Mouse (Mus musculus) lung, embryonic 15.5 days (tissue): ENCODE data around the gene Kmt2a. TPM values are rescaled to one million over a fixed set of nuclear protein-coding genes. Genes with fewer than 3 reads are reported as not detected.
A peak's percentile ranks its signal among the peaks of the same experiment; 100 is the strongest.

Experiments
- ATAC-seq: fragments of 200-750 bp; cut with Nextera tagmentation; 2 replicates; pipeline ENCODE4 v1.8.0; 2017; ENCODE audit warnings: moderate number of reproducible peaks, borderline replicate concordance; ENCODE audit not compliant: low FRiP score, low TSS enrichment; ENCODE audit errors: extremely low read depth
- H3K27ac ChIP-seq: fragments of 300-500 bp; sonication (generic); 2 replicates; pipeline ENCODE4 v1.5.1; 2015; ENCODE audit warnings: moderate library complexity, mild to moderate bottlenecking, inconsistent platforms
- H3K27me3 ChIP-seq: fragments of 300-500 bp; sonication (generic); 2 replicates; pipeline ENCODE4 v1.6.1; 2015; ENCODE audit warnings: inconsistent platforms
- H3K36me3 ChIP-seq: fragments of 300-500 bp; sonication (generic); 2 replicates; pipeline ENCODE4 v1.6.1; 2015; ENCODE audit warnings: inconsistent platforms
- H3K4me1 ChIP-seq: fragments of 300-500 bp; sonication (generic); 2 replicates; pipeline ENCODE4 v1.6.1; 2015; ENCODE audit warnings: inconsistent platforms
- H3K4me2 ChIP-seq: fragments of 300-500 bp; sonication (generic); 2 replicates; pipeline ENCODE4 v1.6.1; 2015; ENCODE audit warnings: inconsistent platforms, mild to moderate bottlenecking, moderate library complexity
- H3K4me3 ChIP-seq: fragments of 300-500 bp; sonication (generic); 2 replicates; pipeline ENCODE4 v1.5.1; 2015; ENCODE audit warnings: mild to moderate bottlenecking, inconsistent platforms
- H3K9ac ChIP-seq: fragments of 300-500 bp; sonication (generic); 2 replicates; pipeline ENCODE4 v1.6.1; 2015; ENCODE audit warnings: inconsistent platforms
- H3K9me3 ChIP-seq: fragments of 300-500 bp; sonication (generic); 2 replicates; pipeline ENCODE4 v1.6.1; 2016; ENCODE audit warnings: inconsistent platforms
- WGBS: fragments of 180-500 bp; shearing (Covaris S2); methylation state at CpG from one replicate; pipeline ENCODE4 v1.1.7; 2015; 5-methylcytosine and 5-hydroxymethylcytosine counted together
- polyA plus RNA-seq: library from polyadenylated mRNA; unstranded; fragments of >200 nt; fragmentation: Nextera tagmentation; extraction: Ambion mirVana; gene quantifications from 2 replicates; pipeline ENCODE4 v1.2.1, GENCODE M21; 2015

Kmt2a gene
- polyA plus RNA-seq, 1 experiment from 2014 or later, result 15.5 TPM

- Histone ChIP-seq H3K27me3 (no peaks in the 10 kb centered on the region), H3K4me3 (no peak overlapping the region), H3K4me1 (0 out of 2 replicates have a peak, but pooled peaks cover 3% of the 10 kb centered on the region), H3K9me3 (no peaks in the 10 kb centered on the region), H3K27ac (no peak overlapping the region), H3K4me2 (no peak overlapping the region), H3K9ac (no peak overlapping the region), H3K36me3 (peaks cover 70% of the 10 kb centered on the region)
- WGBS, result 90% methylated on average over 10 of the region's 10 CpGs
- ATAC-seq, result no peak
Observed at GRCm38 (mm10) chr9:44807778-44808177, 73.3 kb downstream of the Kmt2a start.

GRCm38 (mm10) chr9:44807141-44807540, 74.0 kb downstream of the Kmt2a start:
- 0 out of 2 replicates have a peak, but pooled peaks cover 3% of the 10 kb centered on the region for H3K4me1 ChIP-seq
- WGBS, result 60% methylated on average over 5 of the region's 5 CpGs
- H3K36me3 ChIP-seq, result peaks cover 65% of the 10 kb centered on the region
- H3K9me3 ChIP-seq, result no peaks in the 10 kb centered on the region
- no peak for ATAC-seq
- H3K9ac ChIP-seq, result no peak overlapping the region
- H3K27ac ChIP-seq, result no peak overlapping the region
- no peak overlapping the region for H3K4me2 ChIP-seq
- H3K27me3 ChIP-seq, result no peaks in the 10 kb centered on the region
- H3K4me3 ChIP-seq, result no peak overlapping the region

DNA sequence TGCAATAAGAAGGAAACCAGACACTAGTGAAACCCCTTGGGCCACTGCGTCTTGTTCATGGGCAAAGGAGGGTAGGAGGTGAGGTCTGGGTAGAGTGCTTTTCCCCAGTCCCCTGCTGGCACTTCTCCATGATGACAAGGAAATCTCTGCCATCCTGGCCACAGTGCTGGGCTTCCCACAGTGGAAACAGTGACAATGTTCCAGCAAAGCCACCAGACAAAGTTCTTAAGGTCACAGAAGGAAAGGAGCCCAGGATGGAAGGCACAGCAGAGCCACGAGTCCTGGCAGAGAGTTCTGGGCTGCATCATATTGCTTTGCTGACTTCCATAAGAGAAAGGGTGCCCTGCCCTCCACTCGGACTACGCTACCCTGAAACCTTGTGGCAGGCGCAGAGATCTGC, 75.6 kb downstream of the Kmt2a start:
- peaks cover 11% of the 10 kb centered on the region for H3K27me3 ChIP-seq

DNA sequence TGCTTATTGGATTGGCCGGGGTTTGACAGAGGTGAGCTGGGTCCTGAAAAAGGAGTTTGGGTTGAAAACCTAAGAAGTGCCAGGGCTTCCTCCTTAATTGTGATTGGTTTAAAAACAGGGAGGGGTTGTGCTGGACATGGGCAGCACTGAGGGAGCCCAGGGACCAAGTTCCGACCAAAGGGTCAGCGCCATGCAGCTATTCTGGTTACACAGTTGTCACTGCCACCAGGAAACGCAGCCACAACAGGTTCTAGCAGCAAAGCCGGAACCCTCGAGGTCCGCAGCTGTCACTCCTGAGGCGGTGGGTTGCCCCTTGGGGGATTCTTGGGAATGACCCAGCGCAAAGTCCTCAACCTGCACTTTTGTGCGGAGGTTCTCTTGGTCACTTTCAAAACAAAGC, 76.4 kb downstream of the Kmt2a start:
- WGBS, result 85% methylated on average over 10 of the region's 10 CpGs
- Histone ChIP-seq H3K9me3 (no peaks in the 10 kb centered on the region), H3K27me3 (peaks cover 15% of the 10 kb centered on the region), H3K9ac (no peak overlapping the region), H3K4me1 (peaks cover 5% of the 10 kb centered on the region; the same call in 1 of the 2 replicates), H3K4me2 (no peak overlapping the region), H3K27ac (no peak overlapping the region), H3K4me3 (no peak overlapping the region), H3K36me3 (peaks cover 44% of the 10 kb centered on the region)
- ATAC-seq, result no peak

More for the DNA sequence above, 75.6 kb downstream of the Kmt2a start:
- Histone ChIP-seq H3K36me3 (peaks cover 52% of the 10 kb centered on the region), H3K4me1 (0 out of 2 replicates have a peak, but pooled peaks cover 3% of the 10 kb centered on the region), H3K9me3 (no peaks in the 10 kb centered on the region), H3K9ac (no peak overlapping the region), H3K4me2 (no peak overlapping the region), H3K27ac (no peak overlapping the region), H3K4me3 (no peak overlapping the region)
- 92% methylated on average over 5 of the region's 5 CpGs for WGBS
- no peak for ATAC-seq

DNA sequence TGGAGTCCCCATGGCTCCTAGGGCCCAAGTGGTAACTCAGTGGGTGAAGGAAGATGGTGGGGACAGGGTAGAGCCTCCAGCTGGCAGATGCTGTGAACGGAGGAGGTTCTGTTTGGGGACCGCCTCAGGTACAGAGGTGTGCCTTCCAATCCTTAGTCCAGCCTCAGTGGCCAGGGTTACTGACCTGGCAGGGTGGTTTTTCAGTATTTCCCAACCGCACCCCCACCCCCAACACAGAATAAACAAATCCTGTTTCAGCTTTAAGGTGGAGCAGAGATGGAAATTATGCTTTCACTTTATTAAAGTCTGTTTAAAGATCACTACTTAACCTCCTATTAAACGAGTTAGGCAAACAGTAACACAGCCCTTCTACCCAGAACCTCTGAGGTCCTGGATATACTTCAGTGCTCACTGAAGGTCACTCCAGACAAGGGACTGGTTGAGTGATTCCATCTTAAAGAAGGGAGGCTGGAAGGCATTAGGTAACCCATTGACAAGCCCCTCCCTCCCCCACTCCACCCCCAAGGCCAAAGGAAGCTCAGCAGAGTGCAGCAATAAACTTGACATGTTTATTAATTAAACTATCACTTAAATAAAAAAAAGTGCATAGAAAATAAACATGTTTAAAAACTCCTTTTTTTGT, 78.2 kb downstream of the Kmt2a start, which contains the start of gene Ttc36:
Ttc36 (minus strand) TSS at position 265 of the 643 bp plus-strand sequence.
- H3K27ac ChIP-seq, result no peak within 1 kb of the TSS
- WGBS, result 42% methylated on average over 4 of the region's 4 CpGs
- peaks cover 27% of the 10 kb centered on the region for H3K27me3 ChIP-seq
- no peak within 1 kb of the TSS for H3K4me3 ChIP-seq
- no peak within 1 kb of the TSS for H3K4me2 ChIP-seq
- peaks cover 26% of the 10 kb centered on the region for H3K36me3 ChIP-seq
- H3K9ac ChIP-seq, result no peak within 1 kb of the TSS
- peaks cover 16% of the 10 kb centered on the region for H3K4me1 ChIP-seq
- ATAC-seq, result no peak
- no peaks in the 10 kb centered on the region for H3K9me3 ChIP-seq

- H3K27ac ChIP-seq, result no peak overlapping the region
- no peak overlapping the region for H3K4me2 ChIP-seq
Observed at GRCm38 (mm10) chr9:44801669-44802068, 79.4 kb downstream of the Kmt2a start.

GRCm38 (mm10) chr9:44799958-44800324, 81.2 kb downstream of the Kmt2a start:
- H3K27ac ChIP-seq, result no peak overlapping the region
- no peak overlapping the region for H3K9ac ChIP-seq
- H3K4me2 ChIP-seq, result peak overlapping the region; percentile 97
- peaks cover 32% of the 10 kb centered on the region for H3K27me3 ChIP-seq
- ATAC-seq, result no peak
- peak overlapping the region; percentile 60 for H3K4me3 ChIP-seq
- H3K36me3 ChIP-seq, result peaks cover 5% of the 10 kb centered on the region
- H3K9me3 ChIP-seq, result no peaks in the 10 kb centered on the region
- 36% methylated on average over 9 of the region's 9 CpGs for WGBS
- peaks cover 16% of the 10 kb centered on the region for H3K4me1 ChIP-seq

More at GRCm38 (mm10) chr9:44801669-44802068, 79.4 kb downstream of the Kmt2a start:
- WGBS, result 72% methylated on average over 6 of the region's 6 CpGs
- H3K4me1 ChIP-seq, result peaks cover 16% of the 10 kb centered on the region
- no peak overlapping the region for H3K9ac ChIP-seq
- no peaks in the 10 kb centered on the region for H3K9me3 ChIP-seq
- H3K36me3 ChIP-seq, result peaks cover 16% of the 10 kb centered on the region
- no peak for ATAC-seq
- H3K4me3 ChIP-seq, result no peak overlapping the region
- peaks cover 32% of the 10 kb centered on the region for H3K27me3 ChIP-seq

GRCm38 (mm10) chr9:44799102-44799957, 81.8 kb downstream of the Kmt2a start, which contains the start of gene Tmem25:
Tmem25 (minus strand) TSS chr9:44799307.
- Histone ChIP-seq H3K9me3 (no peaks in the 10 kb centered on the region), H3K9ac (peak within 1 kb of the TSS; percentile 41), H3K27me3 (peaks cover 32% of the 10 kb centered on the region), H3K27ac (no peak within 1 kb of the TSS), H3K4me1 (peaks cover 16% of the 10 kb centered on the region), H3K4me3 (peak within 1 kb of the TSS; percentile 60), H3K36me3 (no peaks in the 10 kb centered on the region), H3K4me2 (peak within 1 kb of the TSS; percentile 97)
- WGBS, result under 1% methylated on average over 65 of the region's 75 CpGs
- ATAC-seq, result peak; percentile 91

- H3K27me3 ChIP-seq, result peaks cover 32% of the 10 kb centered on the region
- H3K4me1 ChIP-seq, result peaks cover 13% of the 10 kb centered on the region
- no peak overlapping the region for H3K9ac ChIP-seq
- ATAC-seq, result no peak
- no peaks in the 10 kb centered on the region for H3K9me3 ChIP-seq
- H3K36me3 ChIP-seq, result no peaks in the 10 kb centered on the region
- H3K4me2 ChIP-seq, result peak overlapping the region; percentile 97
- peak overlapping the region; percentile 60; the same call in 1 of the 2 replicates for H3K4me3 ChIP-seq
- H3K27ac ChIP-seq, result no peak overlapping the region
- WGBS, result 36% methylated on average over 7 of the region's 7 CpGs
Observed at GRCm38 (mm10) chr9:44798298-44798697, 82.8 kb downstream of the Kmt2a start.

GRCm38 (mm10) chr9:44792842-44793241, 88.3 kb downstream of the Kmt2a start:
- H3K27ac ChIP-seq, result no peak overlapping the region
- H3K36me3 ChIP-seq, result peaks cover 43% of the 10 kb centered on the region
- no peaks in the 10 kb centered on the region for H3K4me1 ChIP-seq
- peaks cover 4% of the 10 kb centered on the region for H3K27me3 ChIP-seq
- H3K9ac ChIP-seq, result no peak overlapping the region
- ATAC-seq, result no peak
- no peaks in the 10 kb centered on the region for H3K9me3 ChIP-seq
- no peak overlapping the region for H3K4me2 ChIP-seq
- 78% methylated on average over 9 of the region's 9 CpGs for WGBS
- no peak overlapping the region for H3K4me3 ChIP-seq

- peak overlapping the region; percentile 81 for H3K27ac ChIP-seq
- H3K36me3 ChIP-seq, result peaks cover 12% of the 10 kb centered on the region; the same call in 1 of the 2 replicates
- H3K27me3 ChIP-seq, result no peaks in the 10 kb centered on the region
- WGBS, result under 1% methylated on average over 41 of the region's 41 CpGs
- H3K4me3 ChIP-seq, result peak overlapping the region; percentile 76
- H3K4me2 ChIP-seq, result peak overlapping the region; percentile 78
- peak overlapping the region; percentile 84 for H3K9ac ChIP-seq
- peaks cover 6% of the 10 kb centered on the region; the same call in 1 of the 2 replicates for H3K4me1 ChIP-seq
- H3K9me3 ChIP-seq, result no peaks in the 10 kb centered on the region
- ATAC-seq, result peak; percentile 99
Observed at GRCm38 (mm10) chr9:44772750-44773651, 108.1 kb downstream of the Kmt2a start.
